Mouse (Mus musculus) myocyte (in vitro differentiated cells): ENCODE results near the gene St5. TPM values are rescaled to one million over a fixed set of nuclear protein-coding genes. Genes with fewer than 3 reads are reported as not detected.

ENCODE experiments used
- H3K27me3 ChIP-seq: one replicate; pipeline ENCODE4 v1.6.1; 2011; ENCODE audit not compliant: control insufficient read depth, insufficient read depth, insufficient read length
- H3K36me3 ChIP-seq: one replicate; pipeline ENCODE4 v1.6.1; 2011; ENCODE audit not compliant: control insufficient read depth, insufficient read depth
- H3K4me2 ChIP-seq: one replicate; pipeline ENCODE4 v1.6.1; 2011; ENCODE audit warnings: low read depth, control low read depth
- H3K4me3 ChIP-seq: one replicate; pipeline ENCODE4 v1.5.1; 2011; ENCODE audit warnings: mild to moderate bottlenecking, control low read depth, moderate library complexity
- H3K79me2 ChIP-seq: one replicate; pipeline ENCODE4 v1.6.1; 2011; ENCODE audit not compliant: control insufficient read depth, insufficient read depth
- H3ac ChIP-seq: one replicate; pipeline ENCODE4 v1.6.1; 2011; ENCODE audit not compliant: control insufficient read depth, insufficient read length
- CEBPB ChIP-seq: IDR thresholded peaks from 2 replicates; pipeline ENCODE4 v1.6.1; 2011; ENCODE audit warnings: mild to moderate bottlenecking, moderate library complexity; ENCODE audit not compliant: poor library complexity, insufficient read depth, severe bottlenecking
- E2F4 ChIP-seq: IDR thresholded peaks from one replicate; pipeline ENCODE4 v1.6.1; 2011; ENCODE audit warnings: mild to moderate bottlenecking, control low read depth, moderate library complexity; ENCODE audit not compliant: insufficient read depth
- MAX ChIP-seq: IDR thresholded peaks from one replicate; pipeline ENCODE4 v1.6.1; 2011; ENCODE audit warnings: low read depth, mild to moderate bottlenecking, control low read depth
- MYOD1 ChIP-seq, 3 experiments: IDR thresholded peaks; one replicate each; pipeline ENCODE4 v1.6.1; 2011; ENCODE audit warnings: control low read depth in 2 of 3, low read depth in 2 of 3, mild to moderate bottlenecking in 2 of 3, moderate library complexity in 1 of 3; ENCODE audit not compliant: insufficient read length in 2 of 3, control insufficient read depth in 1 of 3
- MYOG ChIP-seq, 3 experiments: IDR thresholded peaks; one replicate each; pipeline ENCODE4 v1.6.1; 2011; ENCODE audit warnings: control low read depth in 2 of 3, low read depth in 2 of 3, mild to moderate bottlenecking in 2 of 3; ENCODE audit not compliant: insufficient read length in 2 of 3, control insufficient read depth in 1 of 3, insufficient read depth in 1 of 3
- POLR2A ChIP-seq: IDR thresholded peaks from one replicate; pipeline ENCODE4 v1.6.1; 2011; ENCODE audit warnings: low read depth, mild to moderate bottlenecking, control low read depth, moderate library complexity; ENCODE audit not compliant: insufficient read length
- POLR2AphosphoS2 ChIP-seq: IDR thresholded peaks from one replicate; pipeline ENCODE4 v1.6.1; 2011; ENCODE audit warnings: low read depth, control low read depth; ENCODE audit not compliant: insufficient read length
- REST ChIP-seq: IDR thresholded peaks from one replicate; pipeline ENCODE4 v1.6.1; 2011; ENCODE audit warnings: mild to moderate bottlenecking, control low read depth, moderate library complexity; ENCODE audit not compliant: insufficient read depth, insufficient read length
- SRF ChIP-seq: IDR thresholded peaks from one replicate; pipeline ENCODE4 v1.6.1; 2011; ENCODE audit warnings: low read depth; ENCODE audit not compliant: control insufficient read depth, insufficient read length
- TCF12 ChIP-seq: IDR thresholded peaks from one replicate; pipeline ENCODE4 v1.6.1; 2011; ENCODE audit warnings: mild to moderate bottlenecking, control low read depth; ENCODE audit not compliant: poor library complexity, insufficient read depth, severe bottlenecking
- TCF3 ChIP-seq: IDR thresholded peaks from one replicate; pipeline ENCODE4 v1.6.1; 2011; ENCODE audit warnings: low read depth, control low read depth; ENCODE audit not compliant: insufficient read length
- USF1 ChIP-seq: IDR thresholded peaks from one replicate; pipeline ENCODE4 v1.6.1; 2011; ENCODE audit warnings: low read depth, mild to moderate bottlenecking, control low read depth, moderate library complexity
- polyA plus RNA-seq: library from polyadenylated mRNA; unstranded; fragments of >200 nt; fragmentation: generic; extraction: Trizol; gene quantifications from one replicate; pipeline ENCODE4 v1.2.1, GENCODE M21; 2012; ENCODE audit warnings: missing spikeins

The St5 gene
- polyA plus RNA-seq, 1 experiment, result 34.1 TPM

DNA sequence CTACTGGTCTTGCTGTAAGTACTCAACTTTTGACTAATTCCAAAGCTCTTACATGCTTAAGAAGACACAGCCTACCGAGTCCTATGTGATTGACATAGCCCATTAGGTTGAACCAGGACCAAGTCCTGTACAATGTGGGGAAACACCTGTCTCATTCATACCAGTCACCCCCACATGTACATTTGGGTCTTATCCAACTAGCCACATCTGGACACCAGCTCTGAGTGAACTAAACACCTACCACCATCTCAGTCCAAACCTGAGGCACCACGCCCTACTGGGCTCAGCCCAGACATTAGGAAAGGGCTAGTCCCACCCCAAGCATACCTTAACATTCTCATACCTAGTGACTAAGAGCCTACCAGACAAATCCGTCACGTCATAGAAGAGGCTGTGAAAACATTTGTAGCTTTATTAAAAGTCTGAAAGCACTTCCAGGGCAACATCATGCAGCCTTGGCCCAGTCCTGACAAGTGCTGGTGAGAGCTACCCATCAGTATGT lies 135.0 kb downstream of the St5 start:
- H3K4me3 ChIP-seq, result no peak overlapping the region
- H3ac ChIP-seq, result no peak overlapping the region
- no peaks in the 10 kb centered on the region for H3K27me3 ChIP-seq
- H3K36me3 ChIP-seq, result peaks cover 12% of the 10 kb centered on the region
- peaks cover 85% of the 10 kb centered on the region for H3K79me2 ChIP-seq
- TF ChIP-seq E2F4 (no peak), MYOD1 (IDR thresholded peaks at IDR 0.05; ENCODE audit: control insufficient read depth in 1 of 3, insufficient read length in 2 of 3, low read depth in 2 of 3) (no peak), TCF3 (no peak), USF1 (no peak), POLR2AphosphoS2 (no peak), REST (no peak), MAX (no peak), CEBPB (no peak), TCF12 (no peak), MYOG (IDR thresholded peaks at IDR 0.05; ENCODE audit: control insufficient read depth in 1 of 3, insufficient read depth in 1 of 3, insufficient read length in 2 of 3, low read depth in 2 of 3) (no peak), SRF (no peak), POLR2A (no peak)
- H3K4me2 ChIP-seq, result no peak overlapping the region

DNA sequence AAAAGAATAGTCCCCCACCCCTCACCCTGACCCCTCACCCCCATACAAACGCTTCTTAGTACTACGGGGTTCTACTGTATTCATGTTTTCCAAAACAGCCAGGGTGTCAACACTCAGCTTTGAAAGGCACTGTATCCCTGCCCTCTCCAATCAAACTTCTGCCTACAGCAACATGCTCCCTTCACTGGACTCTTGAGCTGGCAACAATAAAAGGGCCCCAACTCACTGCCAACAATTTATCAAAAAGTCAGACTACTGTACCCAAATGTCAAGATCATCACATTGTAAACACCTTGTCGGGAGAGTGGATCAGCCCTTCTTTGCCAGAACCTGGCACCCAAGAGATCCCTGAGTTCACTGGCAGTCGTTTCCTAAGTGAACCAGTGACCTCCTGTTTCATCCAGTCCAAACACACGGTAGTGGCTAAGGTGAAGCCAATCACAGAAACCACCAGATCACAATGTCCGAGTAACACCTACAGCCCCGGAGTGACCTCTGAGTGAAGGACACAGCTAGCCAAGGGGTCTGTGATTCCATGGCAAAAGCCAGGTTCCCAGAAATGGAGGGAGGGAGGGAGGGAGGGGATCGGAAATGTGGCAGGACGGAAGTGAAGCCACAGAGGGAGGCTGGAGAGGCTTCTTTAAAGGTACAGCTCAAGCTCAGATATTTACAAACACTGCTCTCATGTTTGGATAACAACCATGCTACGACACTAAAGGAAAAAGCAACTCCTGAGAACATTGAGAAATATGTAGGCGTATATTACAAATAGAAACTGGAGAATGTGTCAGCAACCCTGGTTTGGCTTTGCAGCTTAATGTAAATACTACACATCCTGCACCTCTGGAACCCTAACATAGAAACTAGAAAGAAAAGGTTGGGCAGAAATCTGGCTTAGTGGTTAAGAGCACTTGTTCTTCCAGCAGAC lies 136.3 kb downstream of the St5 start:
- H3K79me2 ChIP-seq, result peaks cover 80% of the 10 kb centered on the region
- H3K27me3 ChIP-seq, result no peaks in the 10 kb centered on the region
- no peak overlapping the region for H3ac ChIP-seq
- H3K4me2 ChIP-seq, result no peak overlapping the region
- no peak for TF ChIP-seq MYOG (IDR thresholded peaks at IDR 0.05; ENCODE audit: control insufficient read depth in 1 of 3, insufficient read depth in 1 of 3, insufficient read length in 2 of 3, low read depth in 2 of 3)
- TF ChIP-seq SRF, result no peak
- no peak for TF ChIP-seq MYOD1 (IDR thresholded peaks at IDR 0.05; ENCODE audit: control insufficient read depth in 1 of 3, insufficient read length in 2 of 3, low read depth in 2 of 3)
- no peak for TF ChIP-seq TCF3
- no peak for TF ChIP-seq TCF12
- no peak for TF ChIP-seq USF1
- TF ChIP-seq E2F4, result no peak
- no peak for TF ChIP-seq REST
- TF ChIP-seq POLR2AphosphoS2, result no peak
- TF ChIP-seq MAX, result no peak
- no peak for TF ChIP-seq POLR2A
- TF ChIP-seq CEBPB, result no peak
- H3K4me3 ChIP-seq, result no peak overlapping the region
- H3K36me3 ChIP-seq, result peaks cover 12% of the 10 kb centered on the region

DNA sequence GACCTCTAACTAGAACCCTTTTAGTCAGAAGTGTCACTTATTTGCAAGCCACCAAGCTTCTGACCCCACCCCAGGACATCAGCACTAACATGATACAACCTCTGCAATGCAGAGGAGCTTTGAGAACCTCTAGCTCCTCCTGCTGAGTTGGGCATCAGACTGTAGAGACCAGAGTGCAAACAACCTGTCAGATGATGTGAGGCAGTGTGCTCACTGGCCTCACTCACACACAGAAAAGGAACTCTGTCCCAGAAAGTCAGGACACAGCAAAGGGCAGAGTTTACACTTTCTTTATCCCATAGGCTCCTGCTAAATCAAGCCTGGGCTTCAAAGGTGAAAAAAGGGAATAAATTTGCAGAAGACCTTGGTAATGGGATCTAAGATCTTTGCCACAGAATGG lies 137.1 kb downstream of the St5 start:
- H3K27me3 ChIP-seq, result no peaks in the 10 kb centered on the region
- H3K4me2 ChIP-seq, result no peak overlapping the region
- TF ChIP-seq MYOD1 (IDR thresholded peaks at IDR 0.05; ENCODE audit: control insufficient read depth in 1 of 3, insufficient read length in 2 of 3, low read depth in 2 of 3) (no peak), POLR2AphosphoS2 (no peak), REST (no peak), TCF3 (no peak), POLR2A (no peak), TCF12 (no peak), USF1 (no peak), CEBPB (no peak), MAX (no peak), MYOG (IDR thresholded peaks at IDR 0.05; ENCODE audit: control insufficient read depth in 1 of 3, insufficient read depth in 1 of 3, insufficient read length in 2 of 3, low read depth in 2 of 3) (no peak), E2F4 (no peak), SRF (no peak)
- H3ac ChIP-seq, result no peak overlapping the region
- peaks cover 77% of the 10 kb centered on the region for H3K79me2 ChIP-seq
- no peak overlapping the region for H3K4me3 ChIP-seq
- peaks cover 12% of the 10 kb centered on the region for H3K36me3 ChIP-seq

DNA sequence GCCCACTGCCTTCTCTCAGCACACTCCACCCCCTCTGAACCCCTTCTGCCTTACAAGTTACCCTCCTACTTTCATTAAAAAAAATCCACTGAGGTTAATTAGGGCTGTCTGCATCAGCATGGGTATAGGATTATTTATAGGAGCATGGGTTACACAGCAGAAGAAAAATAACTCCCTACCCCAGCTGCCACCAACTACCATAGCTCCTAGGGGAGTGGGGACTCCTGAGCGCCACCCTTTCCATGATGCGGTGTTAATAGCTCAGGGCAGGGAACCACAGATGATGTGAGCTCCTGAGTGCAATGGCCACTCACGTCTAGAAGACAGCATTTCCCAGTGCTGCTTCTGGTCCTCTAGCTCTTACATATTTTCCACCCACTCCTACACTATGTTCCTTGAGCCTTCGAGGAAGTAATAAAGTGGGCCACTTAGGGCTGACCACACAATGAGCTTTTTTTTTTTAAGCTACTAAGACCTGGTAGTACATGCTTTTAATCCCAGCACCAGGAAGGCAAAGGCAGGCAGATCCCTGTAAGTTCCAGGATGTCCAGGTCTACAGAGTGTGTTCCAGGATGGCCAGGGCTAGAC lies 139.5 kb downstream of the St5 start:
- Histone ChIP-seq H3K4me3 (no peak overlapping the region), H3K79me2 (peaks cover 79% of the 10 kb centered on the region), H3K4me2 (peak overlapping the region; percentile 71), H3K27me3 (no peaks in the 10 kb centered on the region), H3ac (no peak overlapping the region), H3K36me3 (peaks cover 12% of the 10 kb centered on the region)
- TF ChIP-seq USF1, result no peak
- no peak for TF ChIP-seq TCF3
- TF ChIP-seq SRF, result no peak
- no peak for TF ChIP-seq E2F4
- no peak for TF ChIP-seq MAX
- no peak for TF ChIP-seq MYOD1 (IDR thresholded peaks at IDR 0.05; ENCODE audit: control insufficient read depth in 1 of 3, insufficient read length in 2 of 3, low read depth in 2 of 3)
- TF ChIP-seq CEBPB, result no peak
- no peak for TF ChIP-seq MYOG (IDR thresholded peaks at IDR 0.05; ENCODE audit: control insufficient read depth in 1 of 3, insufficient read depth in 1 of 3, insufficient read length in 2 of 3, low read depth in 2 of 3)
- TF ChIP-seq POLR2AphosphoS2, result no peak
- TF ChIP-seq TCF12, result no peak
- TF ChIP-seq POLR2A, result no peak
- TF ChIP-seq REST, result no peak
